Mouse (Mus musculus) cortical plate, adult 2 months (tissue): ENCODE measurements around the gene Cuedc1.

Experiments
- CTCF ChIP-seq: fragments of 200-500 bp; IDR thresholded peaks from 2 replicates; pipeline ENCODE4 v1.5.1; 2011; ENCODE audit warnings: mild to moderate bottlenecking, control low read depth, low read length; ENCODE audit not compliant: insufficient read depth; ENCODE audit errors: extremely low read depth
- POLR2A ChIP-seq: fragments of 200-500 bp; IDR thresholded peaks from 2 replicates; pipeline ENCODE4 v1.6.1; 2011; ENCODE audit warnings: mild to moderate bottlenecking, low read length, control low read depth; ENCODE audit not compliant: insufficient read depth; ENCODE audit errors: extremely low read depth

DNA sequence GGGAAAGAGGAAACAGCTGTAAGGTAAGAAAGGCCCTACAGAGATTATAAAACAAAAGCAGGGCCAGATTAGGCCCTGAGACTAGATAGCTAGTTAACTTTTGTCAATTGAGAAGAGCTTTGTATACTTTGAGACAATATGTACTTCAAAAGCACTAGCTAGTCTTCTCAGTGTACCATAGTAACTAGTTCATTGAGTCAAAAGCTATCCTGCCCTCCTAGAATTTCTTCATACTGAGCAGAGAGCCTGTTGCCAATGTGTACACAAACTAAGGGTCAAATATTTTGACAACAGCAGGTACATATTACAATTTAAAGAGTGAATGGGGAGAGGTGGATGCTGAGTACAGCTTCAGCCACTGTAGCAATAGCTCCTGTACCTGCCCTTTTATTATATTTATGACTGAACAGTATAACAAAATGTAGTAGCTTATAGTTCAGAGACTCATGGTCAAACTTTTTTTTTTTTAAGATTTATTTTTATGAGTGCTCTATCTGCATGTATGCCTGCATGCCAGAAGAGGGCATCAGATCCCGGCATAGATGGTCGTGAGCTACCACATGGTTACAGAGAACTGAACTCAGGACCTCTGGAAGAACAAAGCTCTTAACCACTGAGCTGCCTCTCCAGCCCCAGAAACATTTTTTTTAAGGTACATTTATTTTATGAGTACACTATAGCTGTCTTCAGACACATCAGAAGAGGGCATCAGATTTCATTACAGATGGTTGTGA, 35.8 kb upstream of the Cuedc1 start:
- TF ChIP-seq CTCF (peak; percentile 16; the same call in 1 of the 2 replicates), POLR2A (no peak)
